Mouse (Mus musculus) yolk sac, embryonic 10.5 days (tissue): ENCODE data around the gene Gpr83.
A peak's percentile ranks its signal among the peaks of the same experiment; 100 is the strongest.

Source experiments
- DNase-seq: peaks from one replicate; pipeline ENCODE4 v3.0.0-alpha.2; 2017; ENCODE audit warnings: low spot score

Gene Gpr83

DNA sequence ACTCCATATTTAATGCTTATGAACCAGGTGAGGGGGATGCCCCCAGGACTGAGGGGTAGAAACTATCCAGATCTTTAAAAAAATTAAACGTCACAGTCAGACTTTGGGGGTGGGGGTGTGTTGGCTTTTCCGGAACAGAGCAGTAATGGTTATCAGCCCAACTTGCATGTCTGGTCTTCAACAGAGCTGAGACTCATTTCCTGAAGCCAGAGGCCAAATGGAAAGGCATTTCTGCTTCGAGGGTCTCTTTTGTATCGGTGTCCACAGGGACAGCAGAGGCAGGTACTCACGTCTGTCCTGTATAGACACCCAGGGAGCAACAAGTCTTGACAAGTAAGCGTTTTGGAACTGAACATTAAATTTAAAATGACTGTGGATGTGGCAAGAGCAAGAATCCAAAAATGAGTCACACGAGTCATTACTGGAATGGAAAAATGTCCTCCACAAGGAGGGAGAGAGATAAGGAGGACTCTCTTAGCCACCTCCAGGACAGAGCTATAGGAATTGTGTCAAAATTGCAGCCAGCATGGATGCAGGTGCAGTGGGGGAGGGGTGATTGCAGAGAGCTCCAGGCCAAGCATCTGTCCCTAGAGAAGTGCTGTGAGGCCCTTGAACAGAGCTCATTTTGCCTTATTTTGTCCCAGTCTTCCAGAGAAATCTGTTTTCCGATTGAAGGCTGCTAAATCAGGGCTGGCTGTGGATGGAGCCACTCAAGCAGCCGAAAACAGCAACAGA is 44.9 kb downstream of the Gpr83 start:
- no peak for DNase-seq

DNA sequence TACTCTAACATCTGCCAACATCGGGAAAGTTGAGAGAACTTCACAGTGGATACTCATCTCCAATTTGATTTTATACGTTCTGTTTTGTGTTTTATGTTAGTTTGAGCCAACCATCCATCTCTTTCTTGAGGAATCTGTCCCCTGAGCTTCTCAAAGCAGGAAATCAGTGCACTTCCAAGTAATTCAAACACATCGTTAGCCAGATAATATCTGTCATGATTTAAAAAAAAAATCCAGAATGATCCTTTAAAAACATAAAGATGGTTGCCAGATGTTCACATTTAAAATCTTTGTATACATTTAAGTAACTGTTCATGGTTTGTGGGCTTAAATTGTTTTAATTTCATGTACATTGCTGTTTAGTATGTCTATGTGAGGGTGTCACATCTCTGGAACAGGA is 45.9 kb downstream of the Gpr83 start:
- DNase-seq, result no peak

DNA sequence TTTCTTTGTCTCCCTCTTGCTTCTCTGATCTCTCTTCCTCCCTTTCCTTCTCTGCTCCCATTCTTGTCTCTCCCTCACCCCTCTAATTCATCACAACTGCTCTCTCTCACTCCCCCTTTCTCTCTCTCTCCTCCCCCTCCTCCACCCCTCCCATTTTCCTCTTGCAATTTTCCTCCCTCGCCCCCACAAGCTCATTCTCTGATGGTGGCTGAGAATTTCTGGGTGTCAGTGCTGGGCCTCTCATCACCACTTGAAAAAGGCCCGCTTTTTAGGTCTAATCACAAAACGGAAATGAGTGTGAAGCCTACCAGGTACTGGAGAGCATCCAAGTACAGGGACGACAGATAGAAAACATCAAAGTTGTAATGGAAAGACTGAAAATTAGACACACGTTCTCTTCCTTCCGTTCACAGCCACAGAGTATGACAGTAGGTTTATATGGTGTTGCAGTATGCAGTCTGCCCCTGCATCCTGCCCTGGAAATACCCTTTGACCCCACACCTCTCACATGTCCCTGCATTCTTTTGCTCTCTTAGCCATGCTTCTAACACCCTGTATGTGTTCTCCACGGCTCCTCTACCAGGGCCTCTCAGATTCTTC is 47.9 kb downstream of the Gpr83 start:
- DNase-seq, result peak; percentile 25

DNA sequence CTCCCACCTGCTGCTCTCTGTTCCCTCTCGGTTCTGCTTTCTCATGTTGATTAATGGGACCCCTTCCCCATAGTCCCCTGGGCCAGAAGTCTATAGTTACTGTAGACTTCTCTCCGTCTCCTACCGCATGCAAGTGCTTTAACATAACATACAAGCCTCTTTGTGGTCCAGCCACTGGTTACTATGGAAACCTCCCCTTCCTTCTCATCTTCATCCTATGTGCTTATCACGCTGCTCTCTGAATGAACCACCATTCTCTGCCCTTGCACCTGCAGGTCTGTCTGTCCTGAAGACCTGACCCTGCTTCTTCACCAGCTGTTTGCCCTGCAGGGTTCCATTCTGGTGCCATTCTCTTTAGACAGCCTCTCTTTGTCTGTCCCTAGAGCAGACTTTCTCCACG is 50.0 kb downstream of the Gpr83 start:
- no peak for DNase-seq

DNA sequence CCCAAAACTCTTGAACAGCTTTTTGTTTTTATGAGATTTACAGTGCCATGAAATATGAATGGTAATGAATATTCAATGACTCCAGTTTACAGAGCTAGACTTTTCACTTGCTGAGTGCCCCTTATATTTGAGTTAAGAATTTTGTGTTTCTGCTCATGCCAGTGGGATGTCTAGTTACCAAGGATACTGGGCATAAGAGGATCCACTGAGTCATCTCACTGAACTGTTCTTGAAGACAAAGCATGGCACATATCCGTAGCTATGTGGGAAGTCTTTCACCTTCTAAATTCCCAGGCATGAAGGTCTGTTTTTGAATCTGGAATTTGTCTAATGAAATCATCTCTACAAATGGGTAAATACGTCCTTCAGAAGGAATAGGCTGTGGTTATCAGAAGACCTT is 52.0 kb downstream of the Gpr83 start:
- DNase-seq, result no peak

DNA sequence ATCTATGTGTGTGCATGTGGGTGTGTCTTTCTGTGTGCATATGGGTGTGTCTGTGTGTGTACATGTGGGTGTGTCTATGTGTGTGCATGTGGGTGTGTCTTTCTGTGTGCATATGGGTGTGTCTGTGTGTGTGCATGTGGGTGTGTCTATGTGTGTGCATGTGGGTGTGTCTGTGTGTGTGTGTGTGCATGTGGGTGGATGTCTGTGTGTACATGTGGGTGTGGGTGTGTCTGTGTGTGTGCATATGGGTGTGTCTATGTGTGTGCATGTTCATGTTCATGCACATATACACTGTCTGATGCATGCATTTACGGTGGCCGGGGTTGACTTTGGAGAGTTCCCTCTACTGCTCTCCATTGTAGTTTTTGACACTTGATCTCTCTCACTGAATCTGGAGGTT is 57.7 kb downstream of the Gpr83 start:
- DNase-seq, result no peak

DNA sequence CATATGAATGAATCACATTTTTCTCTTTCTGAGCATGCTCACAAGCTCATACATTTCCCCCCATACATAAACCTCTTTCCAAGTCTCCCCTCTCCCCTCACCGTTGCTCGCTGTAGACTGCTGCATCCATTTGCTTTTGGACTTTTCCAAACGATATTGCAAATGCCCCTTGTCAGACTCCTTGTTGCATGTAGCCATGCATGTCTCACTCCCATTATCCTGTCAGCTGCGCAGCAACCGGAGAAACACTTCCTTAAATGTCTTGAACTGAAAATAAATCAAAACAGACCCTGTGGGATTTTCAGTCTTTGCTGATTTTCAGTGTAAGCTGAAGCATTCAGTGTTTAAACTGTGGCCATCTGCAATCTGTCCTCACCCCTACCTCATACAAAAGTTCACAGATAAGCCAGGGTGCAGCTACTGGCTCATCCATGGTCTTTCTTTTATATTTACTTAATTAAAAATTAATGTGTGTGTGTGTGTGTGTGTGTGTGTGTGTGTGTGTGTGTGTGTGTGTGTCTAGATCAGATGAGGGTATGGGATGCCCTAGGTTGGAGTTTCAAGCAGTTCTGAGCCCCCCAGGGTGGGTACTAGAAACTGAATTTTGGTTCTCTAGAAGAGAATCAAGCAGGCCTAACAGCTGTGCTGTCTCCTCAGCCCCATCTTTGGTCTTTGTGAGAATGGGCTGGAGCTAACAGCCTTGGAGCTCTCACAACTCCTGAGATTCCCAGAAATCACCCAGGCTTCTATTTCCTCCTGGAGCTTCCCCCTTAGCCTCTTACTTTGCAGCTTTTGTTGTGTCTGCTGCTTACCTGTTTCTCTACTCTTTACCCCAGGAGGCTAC is 59.0 kb downstream of the Gpr83 start:
- no peak for DNase-seq
